Mouse (Mus musculus): Measurements from ENCODE around the gene R3hdm4. TPM values are rescaled to one million over a fixed set of nuclear protein-coding genes. Genes with fewer than 3 reads are reported as not detected.
A peak's percentile ranks its signal among the peaks of the same experiment; 100 is the strongest.

Gene R3hdm4
- polyA plus RNA-seq, 1 experiment from 2014 or later: 289 TPM

DNA sequence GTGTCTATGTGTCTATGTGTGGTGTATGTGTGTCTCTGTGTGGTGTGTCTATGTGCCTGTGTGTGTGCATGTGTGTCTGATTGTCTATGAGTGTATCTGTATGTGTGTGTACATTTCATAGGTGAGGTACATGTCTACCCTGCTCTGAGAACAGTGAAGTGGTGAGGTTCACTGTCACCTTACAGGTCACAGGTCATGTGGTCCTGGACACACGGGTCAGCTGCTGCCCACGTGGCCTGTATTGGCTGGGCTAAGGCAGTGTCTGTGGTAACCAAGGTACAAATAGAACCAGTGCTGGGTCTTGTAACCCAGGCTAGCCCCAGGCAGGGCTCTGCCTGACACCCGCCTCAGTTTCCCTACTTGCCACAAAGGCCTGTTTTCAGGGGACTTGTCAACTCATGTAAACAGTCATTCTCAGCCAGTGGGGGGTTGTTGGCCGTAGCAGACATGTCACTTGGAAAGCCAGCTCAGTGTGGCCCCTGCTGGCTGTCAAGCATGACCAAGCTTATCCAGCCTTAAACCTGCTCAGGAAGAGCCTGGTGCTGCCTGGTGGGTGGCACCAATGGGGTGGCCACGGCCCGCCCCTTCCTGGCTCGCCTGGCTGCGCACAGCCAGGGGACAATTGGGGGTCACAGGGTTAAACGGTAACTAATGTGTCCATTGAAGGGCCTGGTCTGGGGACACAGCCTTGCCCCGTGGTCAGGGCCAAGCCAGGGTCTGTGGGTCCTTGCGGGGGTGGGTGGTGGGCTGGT, 16.9 kb upstream of the R3hdm4 start:
- Histone ChIP-seq H3K9me3 (no peaks in the 10 kb centered on the region), H3K4me3 (no peak overlapping the region), H3K27me3 (no peaks in the 10 kb centered on the region), H3K4me1 (replicated peaks) (peaks cover 36% of the 10 kb centered on the region), H3K9ac (no peak overlapping the region), H3K4me2 (no peak overlapping the region), H3K27ac (replicated peaks) (no peak overlapping the region), H3K36me3 (no peaks in the 10 kb centered on the region)
- ATAC-seq (ENCODE audit: low FRiP score, low read depth): no peak
- 39% methylated on average over 11 of the region's 11 CpGs for WGBS

- 31% methylated on average over 27 of the region's 27 CpGs for WGBS
- Histone ChIP-seq H3K36me3 (0 out of 2 replicates have a peak, but pooled peaks cover 1% of the 10 kb centered on the region), H3K27me3 (no peaks in the 10 kb centered on the region), H3K27ac (replicated peaks) (no peak overlapping the region), H3K4me3 (no peak overlapping the region), H3K9ac (0 out of 2 replicates have a peak overlapping the region, but pooled peaks have one; percentile 23), H3K4me1 (replicated peaks) (peaks cover 46% of the 10 kb centered on the region), H3K4me2 (peak overlapping the region; percentile 27; the same call in 1 of the 2 replicates), H3K9me3 (no peaks in the 10 kb centered on the region)
- no peak for ATAC-seq (ENCODE audit: low FRiP score, low read depth)
These were observed 16.0 kb upstream of the R3hdm4 start for GRCm38 (mm10) chr10:79936911-79937441.

GRCm38 (mm10) chr10:79936284-79936910, 15.4 kb upstream of the R3hdm4 start:
- Histone ChIP-seq H3K9me3 (no peaks in the 10 kb centered on the region), H3K4me1 (replicated peaks) (peaks cover 50% of the 10 kb centered on the region)
- 72% methylated on average over 10 of the region's 10 CpGs for WGBS

GRCm38 (mm10) chr10:79934794-79935569, 14.0 kb upstream of the R3hdm4 start:
- WGBS: 83% methylated on average over 16 of the region's 16 CpGs
- Histone ChIP-seq H3K27ac (replicated peaks) (0 out of 2 replicates have a peak overlapping the region, but pooled peaks have one; percentile 10), H3K4me1 (replicated peaks) (peaks cover 56% of the 10 kb centered on the region), H3K36me3 (0 out of 2 replicates have a peak, but pooled peaks cover 4% of the 10 kb centered on the region), H3K9me3 (no peaks in the 10 kb centered on the region), H3K4me3 (no peak overlapping the region), H3K4me2 (no peak overlapping the region), H3K9ac (no peak overlapping the region), H3K27me3 (no peaks in the 10 kb centered on the region)
- no peak for ATAC-seq (ENCODE audit: low FRiP score, low read depth)

More at GRCm38 (mm10) chr10:79936284-79936910, 15.4 kb upstream of the R3hdm4 start:
- H3K36me3 ChIP-seq: 0 out of 2 replicates have a peak, but pooled peaks cover 4% of the 10 kb centered on the region
- no peak for ATAC-seq (ENCODE audit: low FRiP score, low read depth)
- no peak overlapping the region for H3K27ac ChIP-seq (replicated peaks)
- no peak overlapping the region for H3K4me3 ChIP-seq
- no peaks in the 10 kb centered on the region for H3K27me3 ChIP-seq
- H3K9ac ChIP-seq: no peak overlapping the region
- peak overlapping the region; percentile 27; the same call in 1 of the 2 replicates for H3K4me2 ChIP-seq

- Histone ChIP-seq H3K4me3 (no peak overlapping the region), H3K36me3 (0 out of 2 replicates have a peak, but pooled peaks cover 4% of the 10 kb centered on the region), H3K4me2 (no peak overlapping the region), H3K27me3 (no peaks in the 10 kb centered on the region), H3K4me1 (replicated peaks) (peaks cover 63% of the 10 kb centered on the region), H3K9me3 (no peaks in the 10 kb centered on the region), H3K9ac (no peak overlapping the region), H3K27ac (replicated peaks) (peak overlapping the region; percentile 32; the same call in 1 of the 2 replicates)
- WGBS: 37% methylated on average over 13 of the region's 13 CpGs
- ATAC-seq (ENCODE audit: low FRiP score, low read depth): peak; percentile 72
These were observed 13.3 kb upstream of the R3hdm4 start for GRCm38 (mm10) chr10:79934272-79934721.

DNA sequence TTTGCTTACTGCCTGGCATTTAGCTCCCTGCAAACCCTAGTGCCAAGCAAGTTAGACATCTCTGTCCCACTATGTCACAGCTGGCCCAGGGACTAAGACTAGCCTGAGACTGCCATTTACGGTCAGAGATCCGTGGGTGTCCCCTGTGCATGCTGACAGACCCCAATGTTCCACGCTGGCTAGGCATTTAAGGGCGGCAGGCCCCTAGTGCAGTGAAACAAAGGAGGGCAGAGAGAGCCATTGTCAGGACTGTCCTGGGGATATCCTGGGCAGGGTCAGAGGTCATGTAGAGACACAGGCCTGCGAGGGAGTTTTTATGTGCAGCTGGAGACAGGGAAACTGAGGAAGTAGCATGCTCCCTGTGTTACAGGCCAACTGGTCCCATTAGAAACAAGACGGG, 12.9 kb upstream of the R3hdm4 start:
- peaks cover 67% of the 10 kb centered on the region for H3K4me1 ChIP-seq (replicated peaks)
- no peak overlapping the region for H3K9ac ChIP-seq
- WGBS: 17% methylated on average over 6 of the region's 6 CpGs
- 0 out of 2 replicates have a peak, but pooled peaks cover 4% of the 10 kb centered on the region for H3K36me3 ChIP-seq
- no peak overlapping the region for H3K4me3 ChIP-seq
- peak overlapping the region; percentile 32; the same call in 1 of the 2 replicates for H3K27ac ChIP-seq (replicated peaks)
- H3K27me3 ChIP-seq: no peaks in the 10 kb centered on the region
- no peaks in the 10 kb centered on the region for H3K9me3 ChIP-seq
- no peak overlapping the region for H3K4me2 ChIP-seq
- ATAC-seq (ENCODE audit: low FRiP score, low read depth): no peak

DNA sequence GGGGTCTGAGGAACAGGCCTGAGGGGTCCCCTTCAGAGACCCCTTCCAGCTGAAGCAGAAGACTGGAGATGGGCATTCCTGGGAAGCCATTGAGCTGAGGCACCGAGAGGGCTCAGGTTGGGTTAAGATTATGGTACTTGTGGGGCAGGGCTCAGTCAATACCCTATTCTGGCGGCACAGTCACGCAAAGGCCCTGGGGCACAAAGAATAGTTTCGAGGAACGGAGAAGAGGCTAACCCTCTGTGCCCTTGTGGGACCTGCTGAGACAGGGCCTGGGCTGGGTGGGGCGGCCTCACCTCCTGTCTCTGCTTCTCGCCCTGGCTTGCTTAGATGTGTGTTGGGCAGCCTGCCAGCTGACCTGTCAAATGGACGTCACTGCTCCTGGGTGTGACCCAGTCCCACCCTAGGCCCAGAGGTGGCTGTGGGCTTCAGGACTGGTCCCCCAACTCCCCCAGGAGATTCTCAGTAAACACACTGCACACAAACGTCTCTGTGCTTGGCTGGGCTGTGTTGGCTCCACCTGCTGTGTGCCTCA, 12.2 kb upstream of the R3hdm4 start:
- Histone ChIP-seq H3K4me1 (replicated peaks) (peaks cover 71% of the 10 kb centered on the region), H3K4me3 (no peak overlapping the region), H3K9me3 (no peaks in the 10 kb centered on the region), H3K4me2 (no peak overlapping the region), H3K9ac (no peak overlapping the region), H3K27ac (replicated peaks) (peak overlapping the region; percentile 36), H3K27me3 (no peaks in the 10 kb centered on the region), H3K36me3 (0 out of 2 replicates have a peak, but pooled peaks cover 4% of the 10 kb centered on the region)
- 62% methylated on average over 9 of the region's 9 CpGs for WGBS
- ATAC-seq (ENCODE audit: low FRiP score, low read depth): no peak

- 0 out of 2 replicates have a peak overlapping the region, but pooled peaks have one; percentile 11 for H3K4me2 ChIP-seq
- WGBS: 19% methylated on average over 8 of the region's 8 CpGs
- no peaks in the 10 kb centered on the region for H3K9me3 ChIP-seq
- 0 out of 2 replicates have a peak, but pooled peaks cover 4% of the 10 kb centered on the region for H3K36me3 ChIP-seq
- H3K27me3 ChIP-seq: no peaks in the 10 kb centered on the region
- no peak for ATAC-seq (ENCODE audit: low FRiP score, low read depth)
- H3K4me1 ChIP-seq (replicated peaks): peaks cover 67% of the 10 kb centered on the region
- no peak overlapping the region for H3K9ac ChIP-seq
- H3K4me3 ChIP-seq: no peak overlapping the region
- H3K27ac ChIP-seq (replicated peaks): peak overlapping the region; percentile 36
These were observed 11.7 kb upstream of the R3hdm4 start for GRCm38 (mm10) chr10:79932736-79933135.

DNA sequence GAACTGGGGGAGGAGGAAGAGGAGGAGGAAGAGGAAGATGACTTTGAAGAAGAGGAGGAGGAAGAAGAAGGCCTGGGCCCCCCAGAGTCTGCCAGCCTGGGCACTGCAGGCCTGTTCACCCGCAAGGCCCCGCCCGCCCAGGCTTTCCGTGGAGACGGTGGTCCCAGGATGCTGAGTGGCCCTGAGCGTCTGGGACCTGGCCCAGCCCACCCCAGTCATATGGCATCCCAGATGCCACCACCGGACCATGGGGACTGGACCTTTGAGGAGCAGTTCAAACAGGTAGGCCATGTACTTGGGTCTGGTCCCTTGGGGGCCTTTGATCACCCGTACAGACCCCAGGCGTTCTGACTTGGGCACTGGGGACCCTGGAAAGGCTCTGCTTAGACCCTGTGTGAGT, 10.8 kb upstream of the R3hdm4 start:
- 0 out of 2 replicates have a peak, but pooled peaks cover 4% of the 10 kb centered on the region for H3K36me3 ChIP-seq
- H3K4me3 ChIP-seq: no peak overlapping the region
- no peak overlapping the region for H3K4me2 ChIP-seq
- no peak overlapping the region for H3K9ac ChIP-seq
- 0 out of 2 replicates have a peak overlapping the region, but pooled peaks have one; percentile 36 for H3K27ac ChIP-seq (replicated peaks)
- no peaks in the 10 kb centered on the region for H3K9me3 ChIP-seq
- ATAC-seq (ENCODE audit: low FRiP score, low read depth): no peak
- H3K27me3 ChIP-seq: no peaks in the 10 kb centered on the region
- 77% methylated on average over 9 of the region's 9 CpGs for WGBS
- H3K4me1 ChIP-seq (replicated peaks): peaks cover 58% of the 10 kb centered on the region

- Histone ChIP-seq H3K4me3 (no peak overlapping the region), H3K9ac (no peak overlapping the region), H3K27me3 (no peaks in the 10 kb centered on the region), H3K36me3 (0 out of 2 replicates have a peak, but pooled peaks cover 4% of the 10 kb centered on the region), H3K4me1 (replicated peaks) (peaks cover 59% of the 10 kb centered on the region), H3K4me2 (peak overlapping the region; percentile 19; the same call in 1 of the 2 replicates), H3K9me3 (no peaks in the 10 kb centered on the region), H3K27ac (replicated peaks) (no peak overlapping the region)
- WGBS: 57% methylated on average over 16 of the region's 16 CpGs
- ATAC-seq (ENCODE audit: low FRiP score, low read depth): no peak
These were observed 9.8 kb upstream of the R3hdm4 start for GRCm38 (mm10) chr10:79930826-79931186.

All from hindbrain, embryonic 15.5 days (tissue).